Mouse (Mus musculus) ES-E14 (cell line): ENCODE data around the gene Traf3ip1.

ENCODE experiments used
- MAFK ChIP-seq: IDR thresholded peaks from 2 replicates; pipeline ENCODE4 v1.6.1; 2014; ENCODE audit warnings: mild to moderate bottlenecking, low read depth, low read length, inconsistent platforms; ENCODE audit not compliant: insufficient read depth
- ZC3H11A ChIP-seq: IDR thresholded peaks from 2 replicates; pipeline ENCODE4 v1.6.1; 2012; ENCODE audit warnings: low read depth, mild to moderate bottlenecking, inconsistent platforms, low read length, borderline replicate concordance

DNA sequence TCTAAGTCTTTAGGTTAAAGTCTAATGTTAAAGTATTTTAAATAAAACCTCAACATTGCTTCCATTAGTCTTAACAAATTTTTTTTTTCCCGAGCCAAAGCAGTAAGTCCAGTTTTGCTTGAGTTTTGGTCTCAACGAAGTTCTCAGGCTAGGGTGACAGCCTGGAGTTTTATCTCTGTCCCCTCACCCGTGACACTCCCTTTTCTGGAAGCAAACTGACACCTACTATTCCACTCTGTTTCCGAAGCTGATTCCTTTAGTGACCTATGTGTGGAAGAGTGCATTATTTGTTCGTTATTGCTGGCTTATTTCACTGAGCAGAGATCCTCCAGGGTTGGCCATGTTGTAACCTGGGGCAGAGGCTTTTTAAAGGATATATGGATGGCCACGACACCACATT is 44.8 kb downstream of the Traf3ip1 start:
- TF ChIP-seq MAFK: no peak
- TF ChIP-seq ZC3H11A: no peak
